Mouse (Mus musculus) ES-E14 (cell line): ENCODE measurements around the gene Cwc25. TPM values are rescaled to one million over a fixed set of nuclear protein-coding genes. Genes with fewer than 3 reads are reported as not detected.

Experiments used
- DNase-seq: peaks from one replicate; pipeline ENCODE4 v3.0.0-alpha.2; 2013; ENCODE audit warnings: low read depth, low spot score
- H3K27ac ChIP-seq: 2 replicates; pipeline ENCODE4 v1.5.1; 2012; ENCODE audit warnings: low read depth, mild to moderate bottlenecking, low read length, moderate library complexity, mixed read lengths; ENCODE audit not compliant: poor library complexity, insufficient read depth, severe bottlenecking
- H3K36me3 ChIP-seq: 2 replicates; pipeline ENCODE4 v1.6.1; 2012; ENCODE audit warnings: mild to moderate bottlenecking, low read length, moderate library complexity, mixed read lengths; ENCODE audit not compliant: control insufficient read depth, poor library complexity, insufficient read depth, severe bottlenecking
- H3K4me1 ChIP-seq, 2 experiments: fragments of 150-350 bp in 1 of 2; sonication (generic) in 1 of 2; 2 replicates each; pipeline ENCODE4 v1.6.1; 2012; ENCODE audit warnings: low read length in 2 of 2, mild to moderate bottlenecking in 1 of 2, mixed read lengths in 1 of 2; ENCODE audit not compliant: control insufficient read depth in 2 of 2, insufficient read depth in 2 of 2, poor library complexity in 1 of 2
- H3K4me3 ChIP-seq, 2 experiments: fragments of 150-350 bp in 1 of 2; sonication (generic) in 1 of 2; 2 replicates each; pipeline ENCODE4 v1.5.1; 2012; ENCODE audit warnings: low read length in 2 of 2, low read depth in 1 of 2, mild to moderate bottlenecking in 1 of 2, mixed read lengths in 1 of 2; ENCODE audit not compliant: insufficient read depth in 1 of 2, poor library complexity in 1 of 2, severe bottlenecking in 1 of 2
- H3K9ac ChIP-seq: 2 replicates; pipeline ENCODE4 v1.6.1; 2012; ENCODE audit warnings: low read depth, mild to moderate bottlenecking, low read length, mixed read lengths; ENCODE audit not compliant: poor library complexity, insufficient read depth, severe bottlenecking
- H3K9me3 ChIP-seq: fragments of 150-350 bp; sonication (generic); 2 replicates; pipeline ENCODE4 v1.6.1; 2012; ENCODE audit warnings: low read depth, mild to moderate bottlenecking, low read length; ENCODE audit not compliant: control insufficient read depth, insufficient read depth
- CHD2 ChIP-seq: IDR thresholded peaks from 2 replicates; pipeline ENCODE4 v1.6.1; 2014; ENCODE audit warnings: mild to moderate bottlenecking, low read depth, low read length, inconsistent platforms
- HCFC1 ChIP-seq: IDR thresholded peaks from 2 replicates; pipeline ENCODE4 v1.6.1; 2012; ENCODE audit warnings: low read length, inconsistent platforms, borderline replicate concordance; ENCODE audit not compliant: insufficient read depth
- MAFK ChIP-seq: IDR thresholded peaks from 2 replicates; pipeline ENCODE4 v1.6.1; 2014; ENCODE audit warnings: mild to moderate bottlenecking, low read depth, low read length, inconsistent platforms; ENCODE audit not compliant: insufficient read depth
- ZC3H11A ChIP-seq: IDR thresholded peaks from 2 replicates; pipeline ENCODE4 v1.6.1; 2012; ENCODE audit warnings: low read depth, mild to moderate bottlenecking, inconsistent platforms, low read length, borderline replicate concordance
- ZNF384 ChIP-seq: IDR thresholded peaks from 2 replicates; pipeline ENCODE4 v1.6.1; 2012; ENCODE audit warnings: low read depth, low read length, inconsistent platforms
- in situ Hi-C, 2 experiments: fragments of 600-800 bp; cut with MboI; formaldehyde crosslinking; loops; one replicate each; pipeline ENCODE4 v1.15.1; 2025; ENCODE audit warnings: low sequenced_read_pairs in 2 of 2, inconsistent platforms in 1 of 2; ENCODE audit not compliant: unreplicated experiment in 2 of 2
- total RNA-seq: library from RNA; depleted of rRNA; stranded (reverse); fragments of 300-350 nt; gene quantifications from 2 replicates; pipeline ENCODE4 v1.2.3, GENCODE M21; 2012

Gene Cwc25
- total RNA-seq, 1 experiment, result 18.5 TPM

DNA sequence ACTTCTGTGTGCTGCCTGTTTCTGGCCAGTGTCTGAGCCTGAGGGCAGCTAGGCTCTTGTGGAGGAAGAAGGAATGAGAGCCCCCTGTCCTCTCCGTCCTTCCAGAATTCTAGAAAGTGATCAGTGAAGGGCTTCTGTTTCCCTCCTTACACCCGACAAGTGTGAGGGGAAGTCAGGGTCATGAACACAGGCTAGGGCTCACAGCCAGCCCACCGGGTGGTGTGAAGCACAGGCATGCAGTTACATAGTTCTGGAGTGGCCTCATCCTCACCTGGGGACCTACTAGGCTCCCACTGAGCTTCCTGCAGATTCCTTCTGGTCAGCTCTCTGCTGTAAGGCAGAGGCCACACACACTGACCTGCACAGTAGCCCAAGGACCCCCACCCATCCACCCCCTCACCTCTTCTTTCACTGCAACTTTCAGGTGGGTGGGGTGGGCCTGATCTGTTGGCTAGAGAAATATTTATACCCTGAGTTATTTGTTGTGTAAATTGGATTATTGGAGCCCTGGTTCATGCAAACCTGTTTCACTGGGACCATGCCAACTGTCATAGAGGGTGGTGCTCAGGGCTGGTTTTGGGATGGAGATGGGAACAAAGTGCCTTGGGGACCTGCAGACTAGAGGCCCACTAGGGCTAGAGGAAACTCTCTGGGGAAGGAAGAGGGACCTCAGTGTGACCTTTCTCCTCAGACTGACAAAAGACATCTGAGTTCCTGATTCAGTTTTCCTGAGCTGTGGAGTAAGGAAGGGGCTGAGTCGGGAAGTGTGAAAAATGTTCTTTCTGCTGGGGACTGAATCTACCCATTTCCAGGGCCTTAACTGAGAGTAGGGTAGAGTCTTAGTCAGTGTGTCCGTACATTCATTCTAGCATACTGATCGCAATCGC is 43.1 kb upstream of the Cwc25 start:
- peaks cover 52% of the 10 kb centered on the region for H3K36me3 ChIP-seq
- in situ Hi-C loops, result no loop called here
- TF ChIP-seq CHD2 (no peak), MAFK (no peak), ZNF384 (no peak), HCFC1 (no peak), ZC3H11A (no peak)
- DNase-seq, result no peak
- H3K9ac ChIP-seq, result peak overlapping the region; percentile 16; the same call in 1 of the 2 replicates
- no peak overlapping the region for H3K4me3 ChIP-seq
- peaks cover 12 to 70% of the 10 kb centered on the region in 2 experiments for H3K4me1 ChIP-seq
- H3K9me3 ChIP-seq, result no peaks in the 10 kb centered on the region
- peak overlapping the region; percentile 84 for H3K27ac ChIP-seq

DNA sequence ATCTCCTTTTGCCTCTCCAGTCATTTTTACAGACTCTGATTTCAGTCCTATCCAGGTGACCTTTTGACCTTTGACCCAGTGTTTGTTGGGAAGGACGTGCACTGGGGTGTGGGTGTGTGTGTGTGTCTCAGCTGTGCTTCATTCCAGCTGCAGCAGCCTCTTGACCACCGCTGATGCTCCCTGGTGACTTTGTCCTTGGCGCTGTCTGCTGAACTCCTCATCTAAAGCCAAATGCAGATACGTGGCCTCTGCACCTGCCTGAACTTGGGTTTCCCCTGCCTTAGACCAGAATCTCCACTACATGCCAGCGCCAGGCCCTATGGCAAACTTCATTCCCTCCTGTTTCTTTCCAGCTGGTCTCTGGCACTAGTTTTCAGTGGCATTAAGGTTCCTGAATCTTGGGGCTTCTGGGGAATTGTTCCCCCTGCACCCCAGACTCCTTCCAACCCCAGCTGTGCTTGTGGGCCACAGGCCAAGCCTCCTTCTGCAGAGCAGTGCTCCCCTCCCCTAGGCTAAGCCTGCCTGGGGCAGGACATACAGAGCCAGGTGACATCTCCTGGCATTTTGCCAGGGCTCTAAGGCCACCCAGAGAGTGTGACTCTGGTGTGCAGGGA is 42.4 kb upstream of the Cwc25 start:
- no peak for TF ChIP-seq ZC3H11A
- no peak for TF ChIP-seq ZNF384
- no peak for TF ChIP-seq CHD2
- TF ChIP-seq MAFK, result no peak
- TF ChIP-seq HCFC1, result no peak
- peak overlapping the region; percentile 16; the same call in 1 of the 2 replicates for H3K9ac ChIP-seq

DNA sequence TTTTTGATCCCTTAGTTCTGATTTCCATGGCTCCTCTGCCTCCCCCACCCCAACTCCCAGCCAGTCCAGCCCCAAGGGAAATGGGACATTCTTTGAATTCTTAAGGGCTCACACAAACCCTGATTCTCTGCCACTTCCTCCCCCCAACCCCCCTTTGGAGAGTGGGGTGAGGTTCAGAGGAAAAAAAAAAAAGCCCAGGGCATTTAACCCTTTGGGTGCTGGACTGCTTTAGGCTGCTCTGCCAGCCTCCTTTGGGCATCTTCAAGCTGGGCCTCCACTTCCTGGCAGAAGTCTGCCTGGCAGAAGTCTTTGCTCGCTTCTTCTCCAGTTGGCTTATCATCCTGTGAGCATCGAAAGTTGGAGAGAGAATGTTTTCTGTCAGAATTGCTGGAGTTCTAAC is 41.7 kb upstream of the Cwc25 start:
- Histone ChIP-seq H3K36me3 (peaks cover 40% of the 10 kb centered on the region), H3K4me1 (peaks cover 14 to 63% of the 10 kb centered on the region in 2 experiments), H3K4me3 (peak overlapping the region in 1 of 2 experiments; percentile 35; a peak in 2 of 4 replicates), H3K9ac (no peak overlapping the region; the same call in 1 of the 2 replicates), H3K27ac (peak overlapping the region; percentile 84), H3K9me3 (no peaks in the 10 kb centered on the region)
- in situ Hi-C loops, result no loop called here
- DNase-seq, result no peak
- TF ChIP-seq ZNF384 (peak; percentile 98), MAFK (no peak), CHD2 (0 out of 2 replicates have a peak, but pooled peaks have one; percentile 17)

More for the DNA sequence above, 42.4 kb upstream of the Cwc25 start:
- H3K9me3 ChIP-seq, result no peaks in the 10 kb centered on the region
- DNase-seq, result no peak
- in situ Hi-C loops, result no loop called here
- peak overlapping the region; percentile 84 for H3K27ac ChIP-seq
- peak overlapping the region in 1 of 2 experiments; percentile 35; a peak in 2 of 4 replicates for H3K4me3 ChIP-seq
- peaks cover 15 to 66% of the 10 kb centered on the region in 2 experiments for H3K4me1 ChIP-seq
- H3K36me3 ChIP-seq, result peaks cover 46% of the 10 kb centered on the region

DNA sequence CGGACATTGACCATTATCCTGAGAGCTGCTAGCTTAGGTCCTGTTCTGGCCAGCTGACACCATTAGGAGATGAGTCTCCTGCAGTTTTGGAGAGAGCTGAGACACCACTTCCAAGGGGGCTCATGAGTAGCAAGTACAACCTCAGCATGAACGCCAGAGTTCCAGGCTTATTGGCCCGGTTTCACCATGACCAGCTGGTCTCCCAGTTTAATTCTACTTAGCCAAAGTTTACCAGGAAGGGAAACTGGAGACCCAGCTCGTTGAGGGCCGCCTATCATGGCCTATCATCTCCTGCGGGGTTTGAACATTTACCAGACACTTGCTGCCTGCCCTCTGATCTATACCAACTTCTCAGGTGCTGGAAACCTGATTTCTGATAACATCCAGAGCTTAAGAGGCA is 41.3 kb upstream of the Cwc25 start:
- Histone ChIP-seq H3K4me3 (peak overlapping the region in 1 of 2 experiments; percentile 35; a peak in 1 of 4 replicates), H3K4me1 (peaks cover 12 to 60% of the 10 kb centered on the region in 2 experiments; a peak in 3 of 4 replicates), H3K9ac (peak overlapping the region; percentile 20; the same call in 1 of the 2 replicates), H3K27ac (peak overlapping the region; percentile 81), H3K36me3 (peaks cover 38% of the 10 kb centered on the region), H3K9me3 (no peaks in the 10 kb centered on the region)
- no peak for TF ChIP-seq HCFC1
- TF ChIP-seq ZC3H11A, result no peak
- TF ChIP-seq MAFK, result no peak
- TF ChIP-seq CHD2, result no peak
- no peak for TF ChIP-seq ZNF384
- DNase-seq, result no peak
- in situ Hi-C loops, result no loop called here
